Mouse (Mus musculus) testis, adult 10 weeks (tissue): ENCODE data around the gene Scaf1. TPM values are rescaled to one million over a fixed set of nuclear protein-coding genes. Genes with fewer than 3 reads are reported as not detected.

Experiments used
- polyA plus RNA-seq: library from polyadenylated mRNA; stranded (reverse); fragments of 350-450 nt; fragmentation: Illumina TruSeq; extraction: RNeasy Lipid Tissue Mini Kit (QIAGEN cat#74804); gene quantifications from one replicate; pipeline ENCODE4 v1.2.3, GENCODE M21; 2014; ENCODE audit warnings: low read depth, low replicate concordance

Scaf1 gene
- 3.3 TPM for polyA plus RNA-seq

GRCm38 (mm10) chr7:45015957-45016612, at the start of gene Scaf1:
Scaf1 (minus strand) TSS chr7:45016363.

GRCm38 (mm10) chr7:45062239-45062835, 46.2 kb upstream of the Scaf1 start, which contains the start of the genes Nosip and Prrg2:
Nosip (plus strand) TSS chr7:45062429.
Prrg2 (minus strand) TSS chr7:45062677.

GRCm38 (mm10) chr7:45052862-45053116, 36.6 kb upstream of the Scaf1 start, which contains the start of gene Prr12:
Prr12 (minus strand) TSS chr7:45052881.

GRCm38 (mm10) chr7:45017242-45018061, 1.3 kb upstream of the Scaf1 start, which contains the start of gene Rras:
Rras (plus strand) TSS chr7:45017961.

GRCm38 (mm10) chr7:44998501-44998955, 17.6 kb downstream of the Scaf1 start, which contains the start of gene Bcl2l12:
Bcl2l12 (minus strand) TSS chr7:44998712.

GRCm38 (mm10) chr7:44997231-44997939, 18.8 kb downstream of the Scaf1 start, which contains the start of gene Irf3:
Irf3 (plus strand) TSS chr7:44997648.

GRCm38 (mm10) chr7:44986192-44986878, 29.8 kb downstream of the Scaf1 start, which contains the start of gene Prmt1:
Prmt1 (minus strand) TSS chr7:44986568.

GRCm38 (mm10) chr7:44974383-44975116, 41.6 kb downstream of the Scaf1 start, which contains the start of gene Cpt1c:
Cpt1c (minus strand) TSS chr7:44974851.

Other genes starting within 250 kb of the Scaf1 start
- gene Nup62, start 200.3 kb downstream of the Scaf1 start, polyA plus RNA-seq = 15.5 TPM
- gene Il4i1, start 200.0 kb downstream of the Scaf1 start, polyA plus RNA-seq = 11.4 TPM
- 3.0 TPM for gene Atf5, start 199.7 kb downstream of the Scaf1 start, polyA plus RNA-seq
- 1.2 TPM for gene Akt1s1, start 167.4 kb downstream of the Scaf1 start, polyA plus RNA-seq
- 0.98 TPM for gene Tbc1d17, start 167.3 kb downstream of the Scaf1 start, polyA plus RNA-seq
- 0.71 TPM for gene Pnkp, start 159.2 kb downstream of the Scaf1 start, polyA plus RNA-seq
- 0.32 TPM for gene Ptov1, start 146.6 kb downstream of the Scaf1 start, polyA plus RNA-seq
- gene Med25, start 123.7 kb downstream of the Scaf1 start, polyA plus RNA-seq = 2.0 TPM
- gene Fuz, start 120.3 kb downstream of the Scaf1 start, polyA plus RNA-seq = 9.9 TPM
- 104 TPM for gene Ap2a1, start 86.9 kb downstream of the Scaf1 start, polyA plus RNA-seq
- gene Tsks, start 73.2 kb downstream of the Scaf1 start, polyA plus RNA-seq = 11.2 TPM
- 9.3 TPM for gene Cpt1c, start 41.5 kb downstream of the Scaf1 start, polyA plus RNA-seq
- 8.0 TPM for gene Prmt1, start 29.8 kb downstream of the Scaf1 start, polyA plus RNA-seq
- gene Irf3, start 18.7 kb downstream of the Scaf1 start, polyA plus RNA-seq = 18.4 TPM
- gene Bcl2l12, start 17.7 kb downstream of the Scaf1 start, polyA plus RNA-seq = 1.5 TPM
- gene Rras, start 1.6 kb upstream of the Scaf1 start, polyA plus RNA-seq = 1.8 TPM
- gene Prr12, start 36.5 kb upstream of the Scaf1 start, polyA plus RNA-seq = 0.24 TPM
- 4.6 TPM for gene Nosip, start 46.1 kb upstream of the Scaf1 start, polyA plus RNA-seq
- gene Prrg2, start 46.3 kb upstream of the Scaf1 start, polyA plus RNA-seq = 2.7 TPM
- not detected for gene Rcn3, start 75.9 kb upstream of the Scaf1 start, polyA plus RNA-seq
- gene Fcgrt, start 87.5 kb upstream of the Scaf1 start, polyA plus RNA-seq = 1.4 TPM
- 157 TPM for gene Rps11, start 108.1 kb upstream of the Scaf1 start, polyA plus RNA-seq
- gene Rpl13a, start 112.4 kb upstream of the Scaf1 start, polyA plus RNA-seq = 133 TPM
- gene Gm45713, start 119.9 kb upstream of the Scaf1 start, polyA plus RNA-seq = not detected
- 1.5 TPM for gene Flt3l, start 120.1 kb upstream of the Scaf1 start, polyA plus RNA-seq
- gene Pih1d1, start 137.9 kb upstream of the Scaf1 start, polyA plus RNA-seq = 10.2 TPM
- 1.1 TPM for gene Aldh16a1, start 138.2 kb upstream of the Scaf1 start, polyA plus RNA-seq
- gene Slc17a7, start 147.6 kb upstream of the Scaf1 start, polyA plus RNA-seq = 2.7 TPM
- 3.5 TPM for gene Gfy, start 163.2 kb upstream of the Scaf1 start, polyA plus RNA-seq
- gene Pth2, start 164.6 kb upstream of the Scaf1 start, polyA plus RNA-seq = not detected
- 0.49 TPM for gene Ccdc155, start 188.5 kb upstream of the Scaf1 start, polyA plus RNA-seq
- gene Dkkl1, start 195.8 kb upstream of the Scaf1 start, polyA plus RNA-seq = 186 TPM
- 2.0 TPM for gene Tead2, start 199.4 kb upstream of the Scaf1 start, polyA plus RNA-seq
- gene Cd37, start 222.8 kb upstream of the Scaf1 start, polyA plus RNA-seq = 0.70 TPM
- gene Slc6a16, start 224.7 kb upstream of the Scaf1 start, polyA plus RNA-seq = 10.2 TPM